Mouse (Mus musculus) forebrain, embryonic 13.5 days (tissue): ENCODE results near the gene Ppt2. TPM values are rescaled to one million over a fixed set of nuclear protein-coding genes. Genes with fewer than 3 reads are reported as not detected.
A peak's percentile ranks its signal among the peaks of the same experiment; 100 is the strongest.

ENCODE experiments used
- ATAC-seq: fragments of 200-750 bp; cut with Nextera tagmentation; 2 replicates; pipeline ENCODE4 v1.8.0; 2017
- H3K27ac ChIP-seq: fragments of 300-500 bp; sonication (generic); 2 replicates; pipeline ENCODE4 v1.5.1; 2015; ENCODE audit warnings: inconsistent platforms, mild to moderate bottlenecking, moderate library complexity
- H3K27me3 ChIP-seq: fragments of 300-500 bp; sonication (generic); 2 replicates; pipeline ENCODE4 v1.6.1; 2015; ENCODE audit warnings: mild to moderate bottlenecking, inconsistent platforms
- H3K36me3 ChIP-seq: fragments of 300-500 bp; sonication (generic); 2 replicates; pipeline ENCODE4 v1.6.1; 2015; ENCODE audit warnings: mild to moderate bottlenecking, inconsistent platforms; ENCODE audit not compliant: poor library complexity, severe bottlenecking
- H3K4me1 ChIP-seq: fragments of 300-500 bp; sonication (generic); 2 replicates; pipeline ENCODE4 v1.6.1; 2015; ENCODE audit warnings: inconsistent platforms
- H3K4me2 ChIP-seq: fragments of 300-500 bp; sonication (generic); 2 replicates; pipeline ENCODE4 v1.6.1; 2015; ENCODE audit warnings: inconsistent platforms, mild to moderate bottlenecking, moderate library complexity
- H3K4me3 ChIP-seq: fragments of 300-500 bp; sonication (generic); 2 replicates; pipeline ENCODE4 v1.5.1; 2015; ENCODE audit warnings: mild to moderate bottlenecking, inconsistent platforms
- H3K9ac ChIP-seq: fragments of 300-500 bp; sonication (generic); 2 replicates; pipeline ENCODE4 v1.6.1; 2015; ENCODE audit warnings: mild to moderate bottlenecking, inconsistent platforms
- H3K9me3 ChIP-seq: fragments of 300-500 bp; sonication (generic); replicated peaks from 2 replicates; pipeline ENCODE4 v1.6.1; 2016; ENCODE audit warnings: inconsistent platforms
- WGBS: fragments of 180-500 bp; shearing (Covaris S2); methylation state at CpG from one replicate; pipeline ENCODE4 v1.1.7; 2015; 5-methylcytosine and 5-hydroxymethylcytosine counted together
- polyA plus RNA-seq: library from polyadenylated mRNA; unstranded; fragments of >200 nt; fragmentation: Nextera tagmentation; extraction: Ambion mirVana; gene quantifications from 2 replicates; pipeline ENCODE4 v1.2.1, GENCODE M21; 2015

Ppt2 gene
- polyA plus RNA-seq, 1 experiment from 2014 or later, result 15.9 TPM

- Histone ChIP-seq H3K4me1 (peaks cover 43% of the 10 kb centered on the region), H3K27ac (peak overlapping the region; percentile 76; the same call in 1 of the 2 replicates), H3K9ac (peak overlapping the region; percentile 70), H3K4me2 (peak overlapping the region; percentile 70), H3K4me3 (peak overlapping the region; percentile 59), H3K36me3 (peaks cover 20% of the 10 kb centered on the region), H3K27me3 (no peaks in the 10 kb centered on the region), H3K9me3 (no peaks in the 10 kb centered on the region)
- WGBS, result 44% methylated on average over 10 of the region's 10 CpGs
- no peak for ATAC-seq
Observed at GRCm38 (mm10) chr17:34645256-34645829, 17.0 kb upstream of the Ppt2 start.

DNA sequence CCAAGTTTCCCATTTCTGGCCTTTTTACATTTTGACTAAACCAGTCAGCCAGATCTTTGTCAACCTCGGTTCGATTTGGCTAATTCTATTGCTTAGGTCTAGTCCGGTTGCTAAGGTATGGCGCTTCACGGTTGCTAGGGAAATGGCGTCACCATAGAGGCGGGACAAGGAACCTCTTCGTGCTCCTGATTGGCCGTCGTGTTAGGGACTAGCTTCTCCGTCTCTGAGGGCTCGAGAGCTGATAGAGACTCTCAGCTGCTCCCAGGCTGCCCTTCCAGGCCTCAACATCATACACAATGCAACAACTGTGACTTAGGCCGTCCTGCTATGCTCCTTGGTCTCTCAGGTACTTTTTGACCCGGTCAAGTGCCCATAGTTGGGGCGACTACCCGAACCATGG lies 16.3 kb upstream of the Ppt2 start, which contains the start of gene Fkbpl:
Gene Fkbpl (plus strand): TSS at position 157 of the 400 bp plus-strand sequence.
- peak within 1 kb of the TSS; percentile 70 for H3K4me2 ChIP-seq
- no peaks in the 10 kb centered on the region for H3K27me3 ChIP-seq
- H3K9me3 ChIP-seq, result no peaks in the 10 kb centered on the region
- peak within 1 kb of the TSS; percentile 70 for H3K9ac ChIP-seq
- WGBS, result under 1% methylated on average over 16 of the region's 16 CpGs
- peaks cover 43% of the 10 kb centered on the region for H3K4me1 ChIP-seq
- peaks cover 13% of the 10 kb centered on the region for H3K36me3 ChIP-seq
- H3K27ac ChIP-seq, result peak within 1 kb of the TSS; percentile 76
- ATAC-seq, result peak; percentile 85
- H3K4me3 ChIP-seq, result peak within 1 kb of the TSS; percentile 59

DNA sequence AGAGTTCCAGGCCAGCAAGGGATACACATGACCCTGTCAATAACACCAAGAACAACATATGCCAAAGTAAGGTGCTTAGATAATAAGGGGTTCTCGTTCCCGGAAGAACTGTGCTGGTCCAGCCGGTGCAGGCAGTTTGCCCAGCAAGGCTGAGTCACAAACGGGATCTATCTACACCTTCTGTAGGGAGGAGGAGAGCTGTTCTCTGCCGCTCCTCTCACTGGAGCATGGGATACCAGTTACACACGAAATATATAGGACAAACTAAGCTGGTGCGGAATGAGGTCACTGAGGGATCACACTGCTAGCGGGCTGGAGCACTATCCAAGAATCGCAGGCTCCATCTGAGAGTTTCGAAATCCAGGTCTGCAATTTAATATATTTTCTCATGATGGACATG lies 15.6 kb upstream of the Ppt2 start:
- Histone ChIP-seq H3K9ac (no peak overlapping the region), H3K4me2 (no peak overlapping the region), H3K36me3 (peaks cover 6% of the 10 kb centered on the region), H3K27ac (0 out of 2 replicates have a peak overlapping the region, but pooled peaks have one; percentile 37), H3K4me1 (peaks cover 43% of the 10 kb centered on the region), H3K9me3 (no peaks in the 10 kb centered on the region), H3K4me3 (no peak overlapping the region), H3K27me3 (no peaks in the 10 kb centered on the region)
- whole genome bisulfite sequencing, result 87% methylated on average over 10 of the region's 10 CpGs
- no peak for ATAC-seq

DNA sequence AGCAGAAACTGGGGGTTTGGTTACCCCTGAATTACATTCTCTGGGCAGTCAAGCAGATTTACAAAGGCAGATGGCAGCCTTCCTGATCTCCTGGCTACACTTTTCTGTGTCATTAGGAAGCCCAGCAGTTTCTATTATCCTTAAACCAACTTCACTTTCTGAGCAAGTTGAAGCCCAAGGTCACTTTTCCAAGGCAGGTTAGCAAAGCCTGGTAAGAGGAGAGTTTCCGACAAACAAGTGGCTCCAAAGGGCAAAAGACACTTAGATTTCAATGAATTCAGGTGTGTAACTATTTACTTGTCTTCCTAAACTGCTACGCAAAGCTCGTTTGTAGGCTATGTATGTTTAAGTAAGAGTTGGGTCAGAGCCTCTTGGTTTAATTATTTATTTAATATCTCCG lies 15.1 kb upstream of the Ppt2 start:
- Histone ChIP-seq H3K27me3 (no peaks in the 10 kb centered on the region), H3K4me1 (peaks cover 40% of the 10 kb centered on the region), H3K4me2 (no peak overlapping the region), H3K4me3 (no peak overlapping the region), H3K27ac (no peak overlapping the region), H3K9ac (no peak overlapping the region), H3K9me3 (no peaks in the 10 kb centered on the region), H3K36me3 (peaks cover under 1% of the 10 kb centered on the region; the same call in 1 of the 2 replicates)
- 91% methylated on average over 4 of the region's 4 CpGs for WGBS
- no peak for ATAC-seq

- no peak overlapping the region for H3K9ac ChIP-seq
- no peak overlapping the region for H3K4me2 ChIP-seq
- 0 out of 2 replicates have a peak, but pooled peaks cover 3% of the 10 kb centered on the region for H3K27me3 ChIP-seq
- no peaks in the 10 kb centered on the region for H3K9me3 ChIP-seq
- 89% methylated on average over 3 of the region's 3 CpGs for WGBS
- peaks cover 31% of the 10 kb centered on the region for H3K4me1 ChIP-seq
- H3K36me3 ChIP-seq, result no peaks in the 10 kb centered on the region; the same call in 1 of the 2 replicates
- H3K4me3 ChIP-seq, result no peak overlapping the region
- peak overlapping the region; percentile 83 for H3K27ac ChIP-seq
- no peak for ATAC-seq
Observed at GRCm38 (mm10) chr17:34641945-34642344, 13.6 kb upstream of the Ppt2 start.

DNA sequence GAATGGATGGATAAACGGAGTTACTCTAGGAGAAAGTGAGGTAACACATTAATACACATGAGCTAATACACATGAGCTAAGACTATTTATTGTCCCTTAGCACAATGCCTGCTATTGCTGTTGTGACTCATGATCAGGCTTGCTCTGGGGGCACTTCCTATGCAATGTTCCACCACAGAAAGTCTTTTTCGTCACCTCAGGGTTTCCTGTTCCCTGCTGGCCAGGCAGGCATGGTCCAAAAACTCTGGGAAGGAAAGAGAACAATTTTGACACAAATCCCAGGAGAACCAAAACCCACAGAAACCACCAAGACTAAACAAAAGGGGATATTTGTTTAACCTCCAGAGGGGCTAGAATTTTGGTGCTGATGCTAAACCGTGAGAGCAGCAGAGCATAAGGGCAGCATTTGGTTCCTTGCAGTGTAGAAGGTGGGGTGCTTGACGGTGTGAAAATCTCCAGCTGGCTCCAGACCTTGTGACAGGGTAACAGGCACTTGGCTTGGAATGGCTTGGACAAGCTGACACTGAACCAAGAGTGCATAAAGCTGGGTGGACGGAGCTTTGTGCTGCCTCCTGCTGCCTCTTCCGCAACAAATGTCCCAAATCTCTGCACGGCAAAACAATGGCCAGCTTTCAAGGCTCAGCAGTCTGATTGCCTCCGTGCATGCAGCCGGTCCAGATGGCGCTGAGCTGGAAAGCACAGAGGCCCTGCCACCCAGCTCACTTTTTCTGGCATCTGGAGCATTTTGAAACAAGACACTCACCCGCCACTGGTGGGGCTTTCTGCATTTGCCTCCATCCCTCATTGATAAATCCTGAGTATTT lies 12.7 kb upstream of the Ppt2 start:
- peaks cover 24% of the 10 kb centered on the region for H3K4me1 ChIP-seq
- H3K27me3 ChIP-seq, result 0 out of 2 replicates have a peak, but pooled peaks cover 4% of the 10 kb centered on the region
- 12% methylated on average over 11 of the region's 11 CpGs for WGBS
- H3K4me3 ChIP-seq, result no peak overlapping the region
- peak; percentile 42 for ATAC-seq
- peak overlapping the region; percentile 26 for H3K4me2 ChIP-seq
- H3K27ac ChIP-seq, result peak overlapping the region; percentile 83
- peak overlapping the region; percentile 21 for H3K9ac ChIP-seq
- no peaks in the 10 kb centered on the region for H3K9me3 ChIP-seq
- no peaks in the 10 kb centered on the region; the same call in 1 of the 2 replicates for H3K36me3 ChIP-seq

DNA sequence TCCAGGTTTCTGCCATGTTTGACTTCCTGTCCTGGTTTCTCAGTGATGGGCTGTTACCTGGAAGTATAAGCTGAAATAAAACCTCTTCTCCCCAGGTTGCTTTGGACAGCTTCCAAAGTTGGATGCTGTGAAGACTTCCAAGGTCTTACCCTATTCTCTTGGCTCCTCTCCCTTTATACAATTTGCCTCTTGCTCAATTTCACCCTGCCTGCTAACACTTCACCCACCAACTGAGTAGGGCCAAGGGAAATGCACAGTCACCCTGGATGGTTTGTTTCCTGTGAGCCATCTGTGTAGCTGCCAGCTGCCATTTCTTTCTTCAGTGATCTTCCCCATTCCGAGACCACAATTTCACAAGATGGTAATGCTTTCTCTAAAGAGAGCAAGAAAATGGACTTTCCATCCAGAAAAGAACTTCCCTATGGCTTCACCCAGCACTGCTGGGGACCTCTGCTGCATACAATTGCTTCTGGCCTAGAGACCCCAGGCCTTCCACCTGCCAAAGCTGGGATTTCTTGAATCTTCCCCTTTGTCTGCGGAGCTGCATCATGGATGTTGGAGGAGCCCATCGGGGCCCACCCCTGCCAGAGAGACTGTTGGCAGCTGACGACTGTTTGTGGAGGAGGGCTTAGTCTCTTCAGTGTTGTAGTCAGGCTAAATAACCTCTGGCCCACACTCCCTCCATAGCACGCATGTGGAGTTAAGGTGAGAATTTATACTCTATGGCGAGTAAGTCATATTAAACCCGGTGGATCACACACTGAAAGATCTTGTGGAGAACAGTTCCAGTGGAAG lies 11.3 kb upstream of the Ppt2 start:
- Histone ChIP-seq H3K27me3 (0 out of 2 replicates have a peak, but pooled peaks cover 8% of the 10 kb centered on the region), H3K9ac (no peak overlapping the region), H3K4me3 (no peak overlapping the region), H3K9me3 (no peaks in the 10 kb centered on the region), H3K4me1 (peaks cover 13% of the 10 kb centered on the region), H3K4me2 (no peak overlapping the region), H3K27ac (peak overlapping the region; percentile 54), H3K36me3 (no peaks in the 10 kb centered on the region)
- 84% methylated on average over 7 of the region's 7 CpGs for WGBS
- no peak for ATAC-seq

DNA sequence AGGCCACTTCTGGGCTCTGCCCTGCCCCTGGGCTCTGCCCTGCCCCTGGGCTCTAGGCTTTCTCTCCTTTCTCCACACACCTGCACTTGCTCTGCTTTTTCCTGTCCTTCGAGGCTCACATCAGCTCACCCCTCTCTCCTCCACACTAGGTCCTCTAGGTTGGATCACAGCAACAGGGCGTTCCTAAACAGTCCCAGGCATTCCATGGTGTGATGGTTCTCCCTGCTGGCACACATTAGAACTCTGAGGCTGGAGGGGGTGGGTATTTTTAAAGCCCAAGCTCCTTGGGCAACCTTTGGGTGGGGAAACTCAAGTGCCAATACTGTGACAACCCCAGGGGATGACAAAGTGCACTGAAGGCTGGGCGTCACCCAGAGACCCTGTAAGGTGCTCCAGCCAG lies 9.1 kb upstream of the Ppt2 start:
- no peak overlapping the region for H3K4me3 ChIP-seq
- no peak overlapping the region for H3K27ac ChIP-seq
- no peak for ATAC-seq
- WGBS, result 73% methylated on average over 3 of the region's 3 CpGs
- H3K27me3 ChIP-seq, result peaks cover 22% of the 10 kb centered on the region
- no peaks in the 10 kb centered on the region for H3K9me3 ChIP-seq
- peaks cover 13% of the 10 kb centered on the region for H3K4me1 ChIP-seq
- no peak overlapping the region for H3K4me2 ChIP-seq
- H3K36me3 ChIP-seq, result no peaks in the 10 kb centered on the region
- H3K9ac ChIP-seq, result no peak overlapping the region; the same call in 1 of the 2 replicates

DNA sequence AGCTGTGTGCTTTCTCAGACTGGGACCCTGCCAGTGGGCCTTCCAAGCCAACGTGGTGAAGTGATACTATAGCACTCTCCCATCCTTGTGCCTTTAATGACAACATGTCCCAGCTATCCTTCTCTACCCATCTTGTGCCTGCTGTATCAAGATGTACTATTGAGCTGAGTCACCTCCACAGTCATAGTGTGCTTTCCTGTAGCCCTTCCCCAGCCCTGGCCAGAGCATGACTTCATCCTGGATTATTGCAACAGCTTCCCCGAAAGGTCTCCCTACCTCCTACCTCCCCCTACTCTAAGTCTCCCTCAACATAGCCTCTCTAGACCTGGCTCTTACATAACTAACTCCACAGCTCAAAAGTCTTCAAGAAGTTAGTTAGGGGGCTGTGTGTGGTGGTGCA lies 7.4 kb upstream of the Ppt2 start:
- Histone ChIP-seq H3K4me1 (peaks cover 22% of the 10 kb centered on the region), H3K27me3 (peaks cover 40% of the 10 kb centered on the region), H3K36me3 (no peaks in the 10 kb centered on the region), H3K27ac (no peak overlapping the region), H3K9ac (no peak overlapping the region), H3K4me2 (no peak overlapping the region), H3K9me3 (no peaks in the 10 kb centered on the region), H3K4me3 (no peak overlapping the region)
- 64% methylated on average over 2 of the region's 2 CpGs for WGBS
- ATAC-seq, result no peak

DNA sequence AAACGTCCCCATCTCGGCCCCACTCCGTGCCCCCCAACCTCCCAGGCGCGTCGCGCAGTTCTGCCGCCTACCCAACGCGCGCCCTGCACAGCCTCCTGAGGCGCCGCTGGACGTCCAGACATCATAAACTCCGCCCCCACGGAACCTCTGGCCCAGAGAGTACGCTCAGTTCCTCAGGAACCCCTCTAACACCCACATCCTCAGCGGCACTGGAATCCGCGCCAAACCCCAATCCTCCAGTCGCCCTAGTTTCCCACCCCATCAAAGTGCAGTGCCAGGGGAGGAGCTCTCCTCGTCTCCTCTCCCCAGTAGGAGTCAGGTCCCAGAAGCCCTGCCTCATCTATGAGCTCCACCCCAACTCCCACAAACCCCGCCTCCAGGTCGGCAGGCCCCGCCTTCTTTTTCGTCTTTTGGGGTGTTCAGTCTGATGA lies 4.0 kb upstream of the Ppt2 start:
- Histone ChIP-seq H3K4me1 (peaks cover 50% of the 10 kb centered on the region), H3K9me3 (no peaks in the 10 kb centered on the region), H3K36me3 (no peaks in the 10 kb centered on the region), H3K27ac (no peak overlapping the region), H3K9ac (peak overlapping the region; percentile 80), H3K27me3 (peaks cover 51% of the 10 kb centered on the region), H3K4me2 (peak overlapping the region; percentile 93), H3K4me3 (peak overlapping the region; percentile 81)
- 0 out of 2 replicates have a peak, but pooled peaks have one; percentile 34 for ATAC-seq
- WGBS, result under 1% methylated on average over 26 of the region's 26 CpGs

DNA sequence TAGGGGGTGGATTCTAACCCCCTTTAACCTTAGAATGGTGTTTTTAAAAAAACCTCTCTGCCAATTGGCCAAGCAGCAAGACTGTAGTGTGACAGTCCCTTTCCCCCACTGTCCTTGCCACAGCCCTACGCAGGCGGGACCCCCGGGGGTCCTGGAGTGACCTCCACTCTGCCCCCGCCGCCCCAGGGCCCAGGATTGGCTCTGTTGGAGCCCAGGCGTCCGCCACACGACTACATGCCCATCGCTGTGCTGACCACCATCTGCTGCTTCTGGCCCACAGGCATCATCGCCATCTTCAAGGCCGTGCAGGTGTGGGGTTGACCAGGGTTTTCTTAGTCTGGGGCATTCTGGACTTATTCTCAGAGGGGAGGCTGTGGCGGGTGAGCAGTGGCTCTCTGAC lies 3.3 kb upstream of the Ppt2 start:
- Histone ChIP-seq H3K4me1 (peaks cover 52% of the 10 kb centered on the region), H3K27ac (no peak overlapping the region), H3K4me3 (peak overlapping the region; percentile 81), H3K27me3 (peaks cover 47% of the 10 kb centered on the region), H3K9me3 (no peaks in the 10 kb centered on the region), H3K4me2 (peak overlapping the region; percentile 93), H3K9ac (peak overlapping the region; percentile 80), H3K36me3 (no peaks in the 10 kb centered on the region)
- WGBS, result 4% methylated on average over 12 of the region's 12 CpGs
- ATAC-seq, result no peak
